Mouse (Mus musculus) liver, adult 2 months (tissue): ENCODE measurements around the gene Col5a1.

Source experiments
- CTCF ChIP-seq: fragments of 200-500 bp; IDR thresholded peaks from 2 replicates; pipeline ENCODE4 v1.5.1; 2011; ENCODE audit warnings: low read depth, low read length, control low read depth
- POLR2A ChIP-seq: fragments of 200-500 bp; IDR thresholded peaks from 2 replicates; pipeline ENCODE4 v1.6.1; 2011; ENCODE audit warnings: low read length, control low read depth; ENCODE audit not compliant: insufficient read depth; ENCODE audit errors: extremely low read depth

- TF ChIP-seq CTCF (no peak), POLR2A (no peak)
Measured at GRCm38 (mm10) chr2:27959275-27959674, 73.0 kb downstream of the Col5a1 start.
